Mouse (Mus musculus): ENCODE measurements around the gene Fitm2. TPM values are rescaled to one million over a fixed set of nuclear protein-coding genes. Genes with fewer than 3 reads are reported as not detected.
"Not testable (repeated sequence)": the region's sequence is repeated elsewhere in the genome, so short reads cannot be mapped to it uniquely, and the experiment has no call there.

The Fitm2 gene
- polyA plus RNA-seq, 1 experiment: 15.4 TPM

GRCm38 (mm10) chr2:163466771-163467170, 5.7 kb downstream of the Fitm2 start:
- TF ChIP-seq CTCF (IDR thresholded peaks at IDR 0.05; ENCODE audit: borderline replicate concordance, control insufficient read depth, extremely low read depth, insufficient read depth, low read length, poor library complexity) (no peak), POLR2A (IDR thresholded peaks at IDR 0.05; ENCODE audit: control insufficient read depth, extremely low read depth, insufficient read depth, low read length, poor library complexity) (no peak)
- Histone ChIP-seq H3K4me3 (ENCODE audit: control insufficient read depth, insufficient read depth, low read length) (no peak overlapping the region), H3K36me3 (ENCODE audit: control insufficient read depth, insufficient read depth, low read length) (no peaks in the 10 kb centered on the region), H3K27ac (ENCODE audit: control insufficient read depth, insufficient read depth, low read length) (no peak overlapping the region), H3K4me1 (replicated peaks; ENCODE audit: control insufficient read depth, insufficient read depth, low read length) (peaks cover 6% of the 10 kb centered on the region; the same call in 1 of the 2 replicates), H3K27me3 (ENCODE audit: control insufficient read depth, insufficient read depth, low read length) (no peaks in the 10 kb centered on the region)
- no peak for DNase-seq
- WGBS: 75% methylated on average over 8 of the region's 8 CpGs

- 87% methylated on average over 6 of the region's 6 CpGs for WGBS
- H3K36me3 ChIP-seq (ENCODE audit: control insufficient read depth, insufficient read depth, low read length): no peaks in the 10 kb centered on the region
- H3K4me1 ChIP-seq (replicated peaks; ENCODE audit: control insufficient read depth, insufficient read depth, low read length): no peaks in the 10 kb centered on the region
- H3K27ac ChIP-seq (ENCODE audit: control insufficient read depth, insufficient read depth, low read length): no peak overlapping the region
- TF ChIP-seq CTCF (IDR thresholded peaks at IDR 0.05; ENCODE audit: borderline replicate concordance, control insufficient read depth, extremely low read depth, insufficient read depth, low read length, poor library complexity) (no peak), POLR2A (IDR thresholded peaks at IDR 0.05; ENCODE audit: control insufficient read depth, extremely low read depth, insufficient read depth, low read length, poor library complexity) (no peak)
- DNase-seq: no peak
- H3K4me3 ChIP-seq (ENCODE audit: control insufficient read depth, insufficient read depth, low read length): no peak overlapping the region
- no peaks in the 10 kb centered on the region for H3K27me3 ChIP-seq (ENCODE audit: control insufficient read depth, insufficient read depth, low read length)
These were observed 7.9 kb downstream of the Fitm2 start for GRCm38 (mm10) chr2:163464562-163464961.

GRCm38 (mm10) chr2:163463998-163464397, 8.4 kb downstream of the Fitm2 start:
- no peak for DNase-seq
- Histone ChIP-seq H3K27me3 (ENCODE audit: control insufficient read depth, insufficient read depth, low read length) (no peaks in the 10 kb centered on the region), H3K4me3 (ENCODE audit: control insufficient read depth, insufficient read depth, low read length) (no peak overlapping the region), H3K27ac (ENCODE audit: control insufficient read depth, insufficient read depth, low read length) (no peak overlapping the region), H3K4me1 (replicated peaks; ENCODE audit: control insufficient read depth, insufficient read depth, low read length) (no peaks in the 10 kb centered on the region), H3K36me3 (ENCODE audit: control insufficient read depth, insufficient read depth, low read length) (no peaks in the 10 kb centered on the region)
- TF ChIP-seq CTCF (IDR thresholded peaks at IDR 0.05; ENCODE audit: borderline replicate concordance, control insufficient read depth, extremely low read depth, insufficient read depth, low read length, poor library complexity) (no peak), POLR2A (IDR thresholded peaks at IDR 0.05; ENCODE audit: control insufficient read depth, extremely low read depth, insufficient read depth, low read length, poor library complexity) (no peak)
- 85% methylated on average over 4 of the region's 4 CpGs for WGBS

GRCm38 (mm10) chr2:163463251-163463769, 9.1 kb downstream of the Fitm2 start:
- Histone ChIP-seq H3K27me3 (ENCODE audit: control insufficient read depth, insufficient read depth, low read length) (no peaks in the 10 kb centered on the region), H3K4me1 (replicated peaks; ENCODE audit: control insufficient read depth, insufficient read depth, low read length) (no peaks in the 10 kb centered on the region), H3K36me3 (ENCODE audit: control insufficient read depth, insufficient read depth, low read length) (no peaks in the 10 kb centered on the region), H3K4me3 (ENCODE audit: control insufficient read depth, insufficient read depth, low read length) (no peak overlapping the region), H3K27ac (ENCODE audit: control insufficient read depth, insufficient read depth, low read length) (no peak overlapping the region)
- no peak for DNase-seq
- WGBS: 78% methylated on average over 10 of the region's 10 CpGs
- no peak for TF ChIP-seq POLR2A (IDR thresholded peaks at IDR 0.05; ENCODE audit: control insufficient read depth, extremely low read depth, insufficient read depth, low read length, poor library complexity)
- no peak for TF ChIP-seq CTCF (IDR thresholded peaks at IDR 0.05; ENCODE audit: borderline replicate concordance, control insufficient read depth, extremely low read depth, insufficient read depth, low read length, poor library complexity)

- 89% methylated on average over 11 of the region's 11 CpGs for WGBS
- TF ChIP-seq POLR2A (IDR thresholded peaks at IDR 0.05; ENCODE audit: control insufficient read depth, extremely low read depth, insufficient read depth, low read length, poor library complexity) (no peak), CTCF (IDR thresholded peaks at IDR 0.05; ENCODE audit: borderline replicate concordance, control insufficient read depth, extremely low read depth, insufficient read depth, low read length, poor library complexity) (no peak)
- no peak overlapping the region for H3K27ac ChIP-seq (ENCODE audit: control insufficient read depth, insufficient read depth, low read length)
- H3K36me3 ChIP-seq (ENCODE audit: control insufficient read depth, insufficient read depth, low read length): no peaks in the 10 kb centered on the region
- H3K4me3 ChIP-seq (ENCODE audit: control insufficient read depth, insufficient read depth, low read length): no peak overlapping the region
- H3K4me1 ChIP-seq (replicated peaks; ENCODE audit: control insufficient read depth, insufficient read depth, low read length): no peaks in the 10 kb centered on the region
- H3K27me3 ChIP-seq (ENCODE audit: control insufficient read depth, insufficient read depth, low read length): no peaks in the 10 kb centered on the region
- DNase-seq: no peak
These were observed 9.6 kb downstream of the Fitm2 start for GRCm38 (mm10) chr2:163462801-163463200.

GRCm38 (mm10) chr2:163462386-163462785, 10.0 kb downstream of the Fitm2 start:
- TF ChIP-seq CTCF (IDR thresholded peaks at IDR 0.05; ENCODE audit: borderline replicate concordance, control insufficient read depth, extremely low read depth, insufficient read depth, low read length, poor library complexity): no peak
- TF ChIP-seq POLR2A (IDR thresholded peaks at IDR 0.05; ENCODE audit: control insufficient read depth, extremely low read depth, insufficient read depth, low read length, poor library complexity): no peak
- H3K27ac ChIP-seq (ENCODE audit: control insufficient read depth, insufficient read depth, low read length): no peak overlapping the region
- H3K4me3 ChIP-seq (ENCODE audit: control insufficient read depth, insufficient read depth, low read length): no peak overlapping the region
- no peak for DNase-seq
- no peaks in the 10 kb centered on the region for H3K4me1 ChIP-seq (replicated peaks; ENCODE audit: control insufficient read depth, insufficient read depth, low read length)
- no peaks in the 10 kb centered on the region for H3K27me3 ChIP-seq (ENCODE audit: control insufficient read depth, insufficient read depth, low read length)
- 84% methylated on average over 5 of the region's 5 CpGs for WGBS
- H3K36me3 ChIP-seq (ENCODE audit: control insufficient read depth, insufficient read depth, low read length): no peaks in the 10 kb centered on the region

- H3K27me3 ChIP-seq (ENCODE audit: control insufficient read depth, insufficient read depth, low read length); H3K27ac ChIP-seq (ENCODE audit: control insufficient read depth, insufficient read depth, low read length); H3K4me1 ChIP-seq (replicated peaks; ENCODE audit: control insufficient read depth, insufficient read depth, low read length); H3K36me3 ChIP-seq (ENCODE audit: control insufficient read depth, insufficient read depth, low read length); DNase-seq; H3K4me3 ChIP-seq (ENCODE audit: control insufficient read depth, insufficient read depth, low read length): not testable (repeated sequence)
- 89% methylated on average over 9 of the region's 9 CpGs for WGBS
These were observed 11.1 kb downstream of the Fitm2 start for GRCm38 (mm10) chr2:163461307-163461706.
